Mouse (Mus musculus) spleen, adult 18-20 months (tissue): ENCODE measurements around the gene Pttg1ip.
A peak's percentile ranks its signal among the peaks of the same experiment; 100 is the strongest.

Experiments used
- DNase-seq, 2 experiments: peaks; one replicate each; pipeline ENCODE4 v3.0.0; 2022; ENCODE audit warnings: mixed read lengths in 2 of 2

Gene Pttg1ip

GRCm38 (mm10) chr10:77608589-77608988 is 27.1 kb downstream of the Pttg1ip start:
- no peak for DNase-seq

GRCm38 (mm10) chr10:77610221-77610961 is 28.9 kb downstream of the Pttg1ip start:
- DNase-seq: no peak

- no peak for DNase-seq
Measured at GRCm38 (mm10) chr10:77613409-77613808, 31.9 kb downstream of the Pttg1ip start.

- DNase-seq: no peak
Measured at GRCm38 (mm10) chr10:77615647-77616046, 34.1 kb downstream of the Pttg1ip start.

- no peak for DNase-seq
Measured at GRCm38 (mm10) chr10:77616166-77616565, 34.6 kb downstream of the Pttg1ip start.

GRCm38 (mm10) chr10:77616926-77617325 is 35.4 kb downstream of the Pttg1ip start:
- DNase-seq: no peak

GRCm38 (mm10) chr10:77621546-77621945 is 40.0 kb downstream of the Pttg1ip start:
- no peak for DNase-seq

- peak; percentile 90 to 94 for DNase-seq
Measured at GRCm38 (mm10) chr10:77622055-77622988, 40.8 kb downstream of the Pttg1ip start, which contains the start of gene Ube2g2. Gene Ube2g2 (plus strand): TSS chr10:77622275.

- DNase-seq: no peak
Measured at GRCm38 (mm10) chr10:77623069-77623492, 41.6 kb downstream of the Pttg1ip start.

GRCm38 (mm10) chr10:77623639-77624400 is 42.3 kb downstream of the Pttg1ip start:
- no peak for DNase-seq

GRCm38 (mm10) chr10:77624570-77624995 is 43.1 kb downstream of the Pttg1ip start:
- DNase-seq: no peak

- DNase-seq: no peak
Measured at GRCm38 (mm10) chr10:77626036-77626435, 44.5 kb downstream of the Pttg1ip start.

GRCm38 (mm10) chr10:77626591-77626990 is 45.1 kb downstream of the Pttg1ip start:
- DNase-seq: no peak

- DNase-seq: peak; percentile 67 to 86
Measured at GRCm38 (mm10) chr10:77627497-77627896, 46.0 kb downstream of the Pttg1ip start.

- DNase-seq: no peak
Measured at GRCm38 (mm10) chr10:77629163-77629562, 47.6 kb downstream of the Pttg1ip start.

GRCm38 (mm10) chr10:77629970-77630369 is 48.5 kb downstream of the Pttg1ip start:
- DNase-seq: no peak

- no peak for DNase-seq
Measured at GRCm38 (mm10) chr10:77634016-77634415, 52.5 kb downstream of the Pttg1ip start.

GRCm38 (mm10) chr10:77634452-77635231 is 53.1 kb downstream of the Pttg1ip start:
- DNase-seq: no peak

- no peak for DNase-seq
Measured at GRCm38 (mm10) chr10:77636234-77636922, 54.9 kb downstream of the Pttg1ip start.

- DNase-seq: no peak
Measured at GRCm38 (mm10) chr10:77638956-77639355, 57.4 kb downstream of the Pttg1ip start.

- no peak for DNase-seq
Measured at GRCm38 (mm10) chr10:77643160-77643559, 61.6 kb downstream of the Pttg1ip start.
